Mouse (Mus musculus) liver, embryonic 14.5 days (tissue): ENCODE measurements around the gene Gm44596.

Source experiments
- CTCF ChIP-seq: IDR thresholded peaks from 2 replicates; pipeline ENCODE4 v1.5.1; 2016; ENCODE audit warnings: antibody characterized with exemption, low read depth, control low read depth
- EP300 ChIP-seq: IDR thresholded peaks from 2 replicates; pipeline ENCODE4 v1.6.1; 2016; ENCODE audit warnings: antibody characterized with exemption, low read depth

DNA sequence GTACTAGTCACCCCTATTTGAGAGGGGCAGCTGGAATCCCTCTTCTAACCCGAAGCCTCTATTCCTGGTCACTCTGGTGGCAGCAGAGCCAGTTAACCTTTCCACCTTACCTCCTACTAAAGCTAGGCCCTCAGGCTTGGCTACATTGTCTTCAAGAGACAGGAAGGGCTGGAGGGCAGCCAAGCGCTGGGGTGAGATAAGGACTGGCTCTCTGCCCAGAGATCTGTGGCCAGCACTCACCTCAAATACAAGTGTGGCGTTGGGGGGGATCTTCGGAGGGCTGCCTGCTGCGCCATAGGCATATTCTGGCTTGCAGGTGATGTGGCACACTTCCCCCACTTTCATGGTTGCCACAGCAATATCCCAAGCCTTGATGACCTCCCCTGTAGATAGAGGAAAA is 60.2 kb downstream of the Gm44596 start:
- TF ChIP-seq CTCF (no peak), EP300 (no peak)
